Comparison of ENCODE assay signal across 19 mouse cellular contexts in the genomic region with DNA sequence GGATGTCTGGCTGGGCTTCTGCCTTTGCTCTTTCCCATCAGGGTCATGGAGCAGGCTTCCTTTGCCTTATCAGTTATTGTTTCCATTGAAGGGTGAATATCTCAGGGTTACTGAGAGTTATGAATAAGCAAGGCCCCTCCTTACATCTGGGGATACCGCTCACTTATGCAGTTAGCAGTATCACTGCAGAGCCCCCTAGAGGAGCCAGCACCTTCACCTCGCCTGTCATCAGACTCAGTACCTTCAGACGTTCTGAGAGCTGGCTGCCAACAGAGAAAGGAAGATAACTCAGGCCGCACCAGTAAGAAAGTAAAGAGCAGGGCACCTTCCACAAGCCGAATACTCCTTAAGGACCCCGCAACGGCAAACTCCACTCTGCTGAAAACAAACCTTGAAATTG.
A peak's percentile ranks its signal among the peaks of the same experiment; 100 is the strongest.
DNase-seq lines count a peak whose midpoint lies in the region; ATAC-seq and TF ChIP-seq lines count a peak whose summit lies in the region.
"Had no signal": no experiment of that assay in that cellular context is flagged by ENCODE, and none has a peak within 500 bp of the region (broad histone marks: within the 10 kb centered on the region; RNA-seq: fewer than 3 reads in every experiment).

No protein-coding gene starts in this region.

- ATAC-seq in heart, postnatal 0 days (ENCODE audit: insufficient read depth, low read depth): no peak
- ATAC-seq in lung, embryonic 14.5 days (ENCODE audit: insufficient read depth): no peak
- ATAC-seq: forebrain, embryonic 15.5 days had no signal

- H3K36me3 ChIP-seq in heart, postnatal 0 days (replicated peaks; ENCODE audit: control insufficient read depth, insufficient read depth, low read length): no peaks in the 10 kb centered on the region
- H3K36me3 ChIP-seq in lung, embryonic 14.5 days (ENCODE audit: insufficient read depth): no peaks in the 10 kb centered on the region
- H3K36me3 ChIP-seq in MEL (ENCODE audit: control insufficient read depth in 1 of 2, insufficient read depth in 2 of 2, low read length in 2 of 2): peaks cover 0 to 15% of the 10 kb centered on the region in 2 experiments; a peak in 2 of 4 replicates
- H3K36me3 ChIP-seq in small intestine, adult 2 months (ENCODE audit: control insufficient read depth, insufficient read depth, low read length): no peaks in the 10 kb centered on the region
- H3K36me3 ChIP-seq: embryonic facial prominence, embryonic 13.5 days; forebrain, embryonic 15.5 days; G1E; hindbrain, embryonic 12.5 days; kidney, embryonic 15.5 days; limb, embryonic 13.5 days had no signal

- no peak overlapping the region for H3K4me2 ChIP-seq in heart, postnatal 0 days (ENCODE audit: low read depth, low read length)
- H3K4me2 ChIP-seq in lung, embryonic 14.5 days: no peak overlapping the region
- H3K4me2 ChIP-seq: embryonic facial prominence, embryonic 13.5 days; forebrain, embryonic 15.5 days; hindbrain, embryonic 12.5 days; kidney, embryonic 15.5 days; limb, embryonic 13.5 days had no signal

- TF ChIP-seq EP300 in heart, postnatal 0 days (IDR thresholded peaks at IDR 0.05; ENCODE audit: low read depth): no peak
- no peak for TF ChIP-seq EP300 in MEL (IDR thresholded peaks at IDR 0.05; ENCODE audit: low read depth in 1 of 2, low read length in 2 of 2)

- WGBS in heart, postnatal 0 days: 44% methylated on average over 7 of the region's 7 CpGs
- WGBS in lung, embryonic 14.5 days: 52% methylated on average over 7 of the region's 7 CpGs
- WGBS in small intestine, adult 2 months: 83% methylated on average over 7 of the region's 7 CpGs

- no peaks in the 10 kb centered on the region for H3K9me3 ChIP-seq in heart, postnatal 0 days (replicated peaks; ENCODE audit: control insufficient read depth, low read length)
- no peaks in the 10 kb centered on the region for H3K9me3 ChIP-seq in lung, embryonic 14.5 days (ENCODE audit: low read depth, low read length)
- H3K9me3 ChIP-seq in MEL (replicated peaks; ENCODE audit: insufficient read depth, low read length): no peaks in the 10 kb centered on the region
- H3K9me3 ChIP-seq: embryonic facial prominence, embryonic 13.5 days; forebrain, embryonic 15.5 days; G1E; hindbrain, embryonic 12.5 days; kidney, embryonic 15.5 days; limb, embryonic 13.5 days had no signal

- no peak for DNase-seq in heart, postnatal 0 days (ENCODE audit: low spot score)
- DNase-seq in heart, adult 8-10 months (ENCODE audit: low spot score): no peak
- DNase-seq in lung, embryonic 14.5 days: peak; percentile 19
- no peak for DNase-seq in lung, adult 18-20 months
- DNase-seq in MEL (ENCODE audit: low read depth, low spot score): no peak
- DNase-seq in cerebellum, adult 8-10 months: no peak
- DNase-seq: adrenal gland, postnatal 14 days; cerebellum, adult 11 months; cerebellum, postnatal 14 days; gastrocnemius, postnatal 25 days; lung, postnatal 4 days; right cerebral cortex, postnatal 25 days had no signal

- TF ChIP-seq RAD21 in MEL (IDR thresholded peaks at IDR 0.05; ENCODE audit: low read depth, low read length): peak; percentile 13

- no peaks in the 10 kb centered on the region for H3K79me2 ChIP-seq in MEL (ENCODE audit: control insufficient read depth, insufficient read depth, low read length, poor library complexity)

- H3K4me3 ChIP-seq in heart, postnatal 0 days (ENCODE audit: low read depth, low read length): no peak overlapping the region
- no peak overlapping the region for H3K4me3 ChIP-seq in lung, embryonic 14.5 days (ENCODE audit: low read depth, low read length)
- H3K4me3 ChIP-seq in MEL (ENCODE audit: control insufficient read depth in 1 of 2, insufficient read depth in 1 of 2, low read depth in 2 of 2, low read length in 2 of 2): no peak overlapping the region
- H3K4me3 ChIP-seq in small intestine, adult 2 months (ENCODE audit: low read depth, low read length): no peak overlapping the region
- H3K4me3 ChIP-seq: embryonic facial prominence, embryonic 13.5 days; forebrain, embryonic 15.5 days; hindbrain, embryonic 12.5 days; kidney, embryonic 15.5 days; limb, embryonic 13.5 days had no signal

- H3K4me1 ChIP-seq in heart, postnatal 0 days (ENCODE audit: control insufficient read depth, insufficient read depth): peaks cover 56% of the 10 kb centered on the region
- 0 out of 2 replicates have a peak, but pooled peaks cover 11% of the 10 kb centered on the region for H3K4me1 ChIP-seq in lung, embryonic 14.5 days (ENCODE audit: insufficient read depth)
- peaks cover 9 to 30% of the 10 kb centered on the region in 2 experiments for H3K4me1 ChIP-seq in MEL (ENCODE audit: control insufficient read depth in 1 of 2, insufficient read depth in 2 of 2, low read length in 2 of 2)
- H3K4me1 ChIP-seq in small intestine, adult 2 months (ENCODE audit: control insufficient read depth, insufficient read depth, insufficient read length, low read length): peaks cover 57% of the 10 kb centered on the region
- H3K4me1 ChIP-seq: forebrain, embryonic 15.5 days had no signal

- no peak overlapping the region for H3K27ac ChIP-seq in heart, postnatal 0 days (ENCODE audit: low read depth)
- no peak overlapping the region for H3K27ac ChIP-seq in lung, embryonic 14.5 days (ENCODE audit: low read depth)
- no peak overlapping the region for H3K27ac ChIP-seq in MEL (ENCODE audit: control insufficient read depth, low read depth, low read length)
- H3K27ac ChIP-seq in small intestine, adult 2 months (ENCODE audit: insufficient read depth, low read depth, low read length): peak overlapping the region; percentile 11; the same call in 1 of the 2 replicates
- H3K27ac ChIP-seq: embryonic facial prominence, embryonic 13.5 days; forebrain, embryonic 15.5 days; hindbrain, embryonic 12.5 days; kidney, embryonic 15.5 days; limb, embryonic 13.5 days had no signal

- H3K27me3 ChIP-seq in heart, postnatal 0 days (ENCODE audit: control insufficient read depth, insufficient read depth, low read length): no peaks in the 10 kb centered on the region
- no peaks in the 10 kb centered on the region for H3K27me3 ChIP-seq in lung, embryonic 14.5 days (ENCODE audit: insufficient read depth, low read length)
- H3K27me3 ChIP-seq in MEL (ENCODE audit: control insufficient read depth in 1 of 2, insufficient read depth in 2 of 2, low read length in 2 of 2): no peaks in the 10 kb centered on the region
- no peaks in the 10 kb centered on the region for H3K27me3 ChIP-seq in small intestine, adult 2 months (ENCODE audit: control insufficient read depth, insufficient read depth, low read length)
- H3K27me3 ChIP-seq: embryonic facial prominence, embryonic 13.5 days; forebrain, embryonic 15.5 days; hindbrain, embryonic 12.5 days; kidney, embryonic 15.5 days; limb, embryonic 13.5 days had no signal

- TF ChIP-seq CTCF in heart, postnatal 0 days (IDR thresholded peaks at IDR 0.05; ENCODE audit: low read depth): peak; percentile 16; the same call in 1 of the 2 replicates
- TF ChIP-seq CTCF in lung, embryonic 14.5 days (IDR thresholded peaks at IDR 0.05; ENCODE audit: low read depth): 0 out of 2 replicates have a peak, but pooled peaks have one; percentile 10
- peak in 2 of 3 experiments; percentile 23 to 28; a peak in 2 of 6 replicates for TF ChIP-seq CTCF in MEL (IDR thresholded peaks at IDR 0.05 in 2 of 3, conservative IDR thresholded peaks at IDR 0.05 in 1 of 3; ENCODE audit: control insufficient read depth in 1 of 3, insufficient read depth in 1 of 3, low read depth in 2 of 3, low read length in 3 of 3, poor library complexity in 1 of 3, severe bottlenecking in 1 of 3)
- TF ChIP-seq CTCF in small intestine, adult 2 months (IDR thresholded peaks at IDR 0.05; ENCODE audit: extremely low read depth, insufficient read length, insufficient replicate concordance, low read depth, low read length): no peak

- TF ChIP-seq POLR2A in MEL (IDR thresholded peaks at IDR 0.05; ENCODE audit: control insufficient read depth in 1 of 2, insufficient read depth in 1 of 2, low read depth in 1 of 2, low read length in 2 of 2, poor library complexity in 1 of 2): no peak
- TF ChIP-seq POLR2A in small intestine, adult 2 months (IDR thresholded peaks at IDR 0.05; ENCODE audit: low read depth, low read length): no peak

- H3K9ac ChIP-seq in heart, postnatal 0 days (replicated peaks; ENCODE audit: low read depth, low read length): no peak overlapping the region
- no peak overlapping the region for H3K9ac ChIP-seq in lung, embryonic 14.5 days
- no peak overlapping the region for H3K9ac ChIP-seq in MEL (ENCODE audit: control insufficient read depth, low read depth, low read length, poor library complexity, severe bottlenecking)
- H3K9ac ChIP-seq: embryonic facial prominence, embryonic 13.5 days; forebrain, embryonic 15.5 days; hindbrain, embryonic 12.5 days; kidney, embryonic 15.5 days; limb, embryonic 13.5 days had no signal

TF ChIP-seq in MEL, 35 proteins besides CTCF, POLR2A, EP300 and RAD21:
- 0 out of 2 replicates have a peak, but pooled peaks have one; percentile 10 for TF ChIP-seq SMC3 (IDR thresholded peaks at IDR 0.05; ENCODE audit: low read depth, low read length)
- no peak for TF ChIP-seq USF1 (IDR thresholded peaks at IDR 0.05; ENCODE audit: low read depth, low read length)
